Mouse (Mus musculus) embryonic facial prominence, embryonic 15.5 days (tissue): ENCODE data around the gene Minpp1. TPM values are rescaled to one million over a fixed set of nuclear protein-coding genes. Genes with fewer than 3 reads are reported as not detected.
"Not testable (repeated sequence)": the region's sequence is repeated elsewhere in the genome, so short reads cannot be mapped to it uniquely, and the experiment has no call there.

ENCODE experiments used
- ATAC-seq: fragments of 200-750 bp; cut with Nextera tagmentation; 2 replicates; pipeline ENCODE4 v1.8.0; 2017; ENCODE audit warnings: low read depth, moderate TSS enrichment; ENCODE audit not compliant: insufficient number of reproducible peaks, low FRiP score, low TSS enrichment
- H3K27ac ChIP-seq: fragments of 300-500 bp; sonication (generic); replicated peaks from 2 replicates; pipeline ENCODE4 v1.5.1; 2015; ENCODE audit warnings: mild to moderate bottlenecking, inconsistent platforms
- H3K27me3 ChIP-seq: fragments of 300-500 bp; sonication (generic); 2 replicates; pipeline ENCODE4 v1.6.1; 2015; ENCODE audit warnings: inconsistent platforms
- H3K36me3 ChIP-seq: fragments of 300-500 bp; sonication (generic); 2 replicates; pipeline ENCODE4 v1.6.1; 2015; ENCODE audit warnings: mild to moderate bottlenecking, inconsistent platforms
- H3K4me1 ChIP-seq: fragments of 300-500 bp; sonication (generic); 2 replicates; pipeline ENCODE4 v1.6.1; 2015; ENCODE audit warnings: inconsistent platforms
- H3K4me2 ChIP-seq: fragments of 300-500 bp; sonication (generic); replicated peaks from 2 replicates; pipeline ENCODE4 v1.6.1; 2015; ENCODE audit warnings: mild to moderate bottlenecking, inconsistent platforms
- H3K4me3 ChIP-seq: fragments of 300-500 bp; sonication (generic); replicated peaks from 2 replicates; pipeline ENCODE4 v1.5.1; 2015; ENCODE audit warnings: mild to moderate bottlenecking, inconsistent platforms
- H3K9ac ChIP-seq: fragments of 300-500 bp; sonication (generic); 2 replicates; pipeline ENCODE4 v1.6.1; 2015; ENCODE audit warnings: inconsistent platforms
- H3K9me3 ChIP-seq: fragments of 300-500 bp; sonication (generic); replicated peaks from 2 replicates; pipeline ENCODE4 v1.6.1; 2016; ENCODE audit warnings: inconsistent platforms
- WGBS: fragments of 180-500 bp; shearing (Covaris S2); methylation state at CpG from one replicate; pipeline ENCODE4 v1.1.7; 2015; 5-methylcytosine and 5-hydroxymethylcytosine counted together
- polyA plus RNA-seq: library from polyadenylated mRNA; unstranded; fragments of >200 nt; fragmentation: Nextera tagmentation; extraction: Ambion mirVana; gene quantifications from 2 replicates; pipeline ENCODE4 v1.2.1, GENCODE M21; 2015

The Minpp1 gene
- polyA plus RNA-seq, 1 experiment from 2014 or later, result 62.4 TPM

DNA sequence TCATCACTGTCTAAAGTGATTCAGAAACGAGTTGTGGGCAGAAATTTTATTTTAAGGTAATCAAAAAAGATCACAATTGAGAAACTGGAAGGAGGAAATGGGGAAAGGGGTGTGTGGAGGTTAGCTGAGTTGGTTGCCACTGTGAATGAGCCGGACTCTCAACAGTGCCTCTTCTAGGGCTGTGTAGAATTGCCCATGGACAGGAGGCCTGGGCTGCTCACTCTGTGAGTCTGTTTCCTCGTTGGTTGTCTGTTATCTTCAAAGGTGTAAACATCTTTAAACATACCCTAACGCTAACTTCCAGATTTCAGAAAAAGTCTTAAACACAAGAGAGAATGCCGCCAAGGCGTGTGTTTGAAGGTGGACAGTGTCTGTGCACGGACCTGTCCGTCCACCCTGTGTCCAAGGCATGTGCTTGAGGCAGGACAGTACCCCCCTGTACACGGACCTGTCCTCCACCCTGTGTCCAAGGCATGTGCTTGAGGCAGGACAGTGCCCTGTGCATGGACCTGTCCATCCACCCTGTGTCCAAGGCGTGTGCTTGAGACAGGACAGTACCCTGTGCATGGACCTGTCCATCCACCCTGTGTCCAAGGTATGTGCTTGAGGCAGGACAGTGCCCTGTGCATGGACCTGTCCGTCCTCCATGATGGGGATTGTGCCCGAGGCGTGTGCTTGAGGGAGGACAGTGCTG, 14.9 kb upstream of the Minpp1 start:
- Histone ChIP-seq H3K9ac (no peak overlapping the region), H3K27ac (no peak overlapping the region), H3K27me3 (no peaks in the 10 kb centered on the region), H3K4me2 (no peak overlapping the region), H3K9me3 (no peaks in the 10 kb centered on the region), H3K36me3 (no peaks in the 10 kb centered on the region), H3K4me1 (no peaks in the 10 kb centered on the region), H3K4me3 (no peak overlapping the region)
- no peak for ATAC-seq
- WGBS, result 82% methylated on average over 13 of the region's 13 CpGs

DNA sequence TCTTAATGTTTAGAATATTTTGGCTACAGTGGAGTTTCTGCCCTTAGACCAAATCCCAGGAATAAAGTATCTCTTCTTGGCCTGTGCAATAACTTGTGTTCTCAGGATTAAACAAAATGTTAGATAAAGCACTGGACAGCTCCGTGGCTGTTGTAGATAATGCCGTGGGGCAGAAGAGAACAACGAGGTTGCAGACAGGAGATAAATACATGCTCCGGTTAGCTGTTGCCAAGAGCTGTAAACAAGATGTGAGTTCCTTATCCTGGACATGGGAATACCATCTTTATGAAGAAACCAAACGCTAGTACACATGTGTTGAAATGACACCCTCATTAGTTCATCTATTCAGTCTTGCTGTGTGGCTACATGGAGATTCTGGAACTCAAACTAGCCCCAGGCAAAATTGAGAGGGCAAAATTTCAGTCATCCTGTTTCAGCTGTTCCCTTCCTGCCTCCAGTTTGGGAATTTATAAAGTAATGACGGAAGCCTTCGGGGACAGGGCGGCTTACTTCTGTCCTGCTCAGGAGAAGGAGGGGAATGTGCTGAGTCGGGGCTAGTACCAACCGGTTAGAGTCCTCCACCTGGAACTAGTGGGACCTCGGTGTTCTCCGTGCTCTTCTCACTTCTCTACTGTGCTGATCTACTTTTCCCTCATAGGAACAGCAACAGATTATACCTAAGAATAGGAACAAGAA, 9.4 kb upstream of the Minpp1 start:
- no peaks in the 10 kb centered on the region for H3K36me3 ChIP-seq
- no peaks in the 10 kb centered on the region for H3K9me3 ChIP-seq
- no peak for ATAC-seq
- no peaks in the 10 kb centered on the region for H3K4me1 ChIP-seq
- H3K27me3 ChIP-seq, result no peaks in the 10 kb centered on the region
- no peak overlapping the region for H3K4me3 ChIP-seq
- no peak overlapping the region for H3K4me2 ChIP-seq
- WGBS, result 76% methylated on average over 12 of the region's 12 CpGs
- no peak overlapping the region for H3K27ac ChIP-seq
- no peak overlapping the region for H3K9ac ChIP-seq

DNA sequence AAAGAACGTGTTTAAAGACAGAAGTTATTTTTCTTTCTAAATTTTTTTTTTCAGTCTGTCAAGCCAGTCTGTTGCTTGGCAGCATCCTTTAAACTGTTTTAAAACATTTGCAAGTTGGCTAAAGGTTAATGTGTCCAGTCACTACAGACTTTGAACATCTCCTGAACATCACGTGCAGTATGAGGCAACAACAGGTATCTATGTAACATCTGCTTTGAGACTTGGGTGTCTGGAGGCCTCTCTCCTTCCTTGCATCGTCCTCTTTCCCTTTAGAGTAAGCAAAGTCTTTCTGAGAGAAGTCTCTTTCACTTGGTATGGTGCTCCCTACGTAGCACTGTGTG, 8.9 kb upstream of the Minpp1 start:
- Histone ChIP-seq H3K4me3 (no peak overlapping the region), H3K9ac (no peak overlapping the region), H3K27ac (no peak overlapping the region), H3K9me3 (no peaks in the 10 kb centered on the region), H3K36me3 (no peaks in the 10 kb centered on the region), H3K27me3 (no peaks in the 10 kb centered on the region), H3K4me1 (no peaks in the 10 kb centered on the region), H3K4me2 (no peak overlapping the region)
- ATAC-seq, result no peak
- 74% methylated on average over 4 of the region's 4 CpGs for WGBS

DNA sequence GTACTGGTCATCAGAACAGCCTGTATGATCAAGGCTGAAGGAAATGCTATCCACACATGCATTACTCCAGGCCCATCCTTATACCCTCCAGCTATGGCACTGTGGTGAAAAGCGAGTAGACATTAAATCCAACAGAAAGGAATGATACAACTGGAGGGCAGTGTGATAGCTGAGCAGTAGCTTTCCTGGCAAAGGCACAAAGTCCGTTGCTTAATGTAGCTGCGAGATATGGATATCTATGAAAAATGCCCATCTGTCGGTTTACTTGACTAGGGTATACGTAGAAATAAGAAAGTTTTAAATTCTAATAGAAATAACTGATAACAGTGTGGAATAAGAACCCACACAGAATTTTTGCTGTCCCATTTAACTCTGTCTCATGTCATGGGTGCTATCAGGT, 5.3 kb upstream of the Minpp1 start:
- 86% methylated on average over 5 of the region's 5 CpGs for WGBS
- Histone ChIP-seq H3K27me3 (no peaks in the 10 kb centered on the region), H3K9ac (no peak overlapping the region), H3K4me1 (peaks cover 6% of the 10 kb centered on the region), H3K4me3 (no peak overlapping the region), H3K36me3 (no peaks in the 10 kb centered on the region), H3K9me3 (no peaks in the 10 kb centered on the region), H3K27ac (no peak overlapping the region), H3K4me2 (no peak overlapping the region)
- ATAC-seq, result no peak

DNA sequence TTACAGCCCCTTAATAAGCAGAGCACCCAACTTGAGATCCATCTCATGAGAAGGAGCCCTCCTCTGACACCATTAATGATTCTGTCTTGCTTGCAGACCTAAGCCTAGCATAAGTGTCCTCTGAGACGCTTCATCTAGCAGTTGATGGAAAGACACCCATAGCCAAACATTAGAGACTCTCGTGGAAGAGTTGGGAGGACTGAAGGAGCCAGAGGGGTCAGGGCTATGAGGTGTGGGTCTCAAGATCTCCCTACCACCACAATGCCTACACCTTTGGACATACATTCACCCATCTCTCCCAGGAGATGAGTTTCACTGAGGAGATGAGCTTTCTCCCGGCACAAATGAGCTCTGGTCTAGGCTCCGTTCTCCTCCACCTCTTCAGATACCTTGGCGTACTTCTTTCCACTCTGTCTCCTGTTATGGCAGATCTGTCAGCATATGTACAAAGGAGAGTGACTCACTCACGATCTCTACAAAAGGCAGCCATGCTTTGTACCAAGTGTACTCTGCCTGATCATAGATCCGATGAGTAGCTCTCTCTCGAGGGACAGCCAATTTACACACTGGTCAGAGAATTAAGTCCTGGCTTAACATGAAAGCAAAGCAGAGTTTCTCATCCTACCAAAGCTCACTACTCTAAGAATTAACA, 4.7 kb upstream of the Minpp1 start:
- Histone ChIP-seq H3K4me1 (peaks cover 6% of the 10 kb centered on the region), H3K27me3 (no peaks in the 10 kb centered on the region), H3K9me3 (no peaks in the 10 kb centered on the region), H3K4me2 (no peak overlapping the region), H3K27ac (no peak overlapping the region), H3K4me3 (no peak overlapping the region), H3K9ac (no peak overlapping the region), H3K36me3 (no peaks in the 10 kb centered on the region)
- ATAC-seq, result no peak
- 78% methylated on average over 8 of the region's 8 CpGs for WGBS

DNA sequence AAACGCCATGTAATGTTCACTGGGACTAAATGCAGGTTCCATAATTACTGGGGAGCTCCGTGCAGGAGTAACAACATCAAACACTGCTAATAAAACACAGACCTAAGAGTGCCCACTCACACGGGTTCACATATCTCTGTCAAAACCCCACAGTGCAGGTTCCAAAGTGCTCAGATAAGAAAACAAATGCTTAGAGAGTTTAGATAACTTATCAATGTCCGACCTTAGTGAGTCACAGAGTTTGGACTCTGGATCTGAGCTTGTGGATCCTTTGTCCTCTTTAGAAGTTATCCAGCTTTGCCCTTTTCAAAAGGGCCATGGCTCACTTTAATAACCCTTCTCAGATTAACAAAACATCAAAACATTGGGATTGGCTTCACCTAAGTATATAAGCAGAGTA, 4.1 kb upstream of the Minpp1 start:
- H3K9me3 ChIP-seq, result no peaks in the 10 kb centered on the region
- no peaks in the 10 kb centered on the region for H3K36me3 ChIP-seq
- H3K4me2 ChIP-seq, result no peak overlapping the region
- no peak overlapping the region for H3K9ac ChIP-seq
- H3K27me3 ChIP-seq, result no peaks in the 10 kb centered on the region
- WGBS, result 39% methylated on average over 4 of the region's 4 CpGs
- no peak overlapping the region for H3K27ac ChIP-seq
- no peak for ATAC-seq
- H3K4me3 ChIP-seq, result no peak overlapping the region
- peaks cover 7% of the 10 kb centered on the region for H3K4me1 ChIP-seq

DNA sequence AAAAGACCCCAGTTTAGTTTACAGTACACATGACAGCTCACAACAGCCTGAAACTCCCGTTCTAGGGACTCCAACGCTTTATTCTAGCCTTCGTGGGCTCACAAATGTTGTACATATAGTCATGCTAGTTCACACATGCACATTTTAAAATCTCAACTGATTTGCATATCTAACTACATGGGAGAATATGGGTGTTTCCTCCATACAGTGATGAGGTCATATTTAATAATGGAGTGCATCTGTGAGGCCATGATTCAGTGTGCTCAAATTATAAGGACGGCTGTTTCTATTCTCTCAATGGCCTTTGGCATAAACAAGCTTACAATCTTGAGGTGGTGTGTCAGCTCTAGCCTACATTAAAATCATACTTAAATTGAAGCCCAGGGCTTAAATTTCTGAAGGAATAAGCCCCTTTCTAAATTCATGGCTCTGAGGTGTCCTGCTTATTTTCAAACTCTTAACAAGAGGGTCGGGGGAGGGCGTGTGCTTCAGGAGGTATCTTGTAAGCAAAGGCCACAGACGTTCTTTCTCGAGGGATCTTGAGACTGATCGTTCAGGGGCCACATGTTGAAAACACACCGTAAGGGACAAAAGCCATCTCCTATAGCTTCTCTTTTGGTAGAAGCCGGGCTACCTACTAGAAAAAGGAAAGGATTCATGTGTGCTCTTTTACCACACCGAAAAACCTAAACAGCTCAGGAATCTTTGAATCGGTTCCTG, 468 bp upstream of the Minpp1 start:
- Histone ChIP-seq H3K27me3 (no peaks in the 10 kb centered on the region), H3K9ac (peak overlapping the region; percentile 75), H3K27ac (peak overlapping the region; percentile 88), H3K4me1 (peaks cover 19% of the 10 kb centered on the region), H3K4me2 (peak overlapping the region; percentile 81), H3K9me3 (no peaks in the 10 kb centered on the region), H3K4me3 (peak overlapping the region; percentile 83), H3K36me3 (no peaks in the 10 kb centered on the region)
- no peak for ATAC-seq
- WGBS, result 15% methylated on average over 13 of the region's 13 CpGs

DNA sequence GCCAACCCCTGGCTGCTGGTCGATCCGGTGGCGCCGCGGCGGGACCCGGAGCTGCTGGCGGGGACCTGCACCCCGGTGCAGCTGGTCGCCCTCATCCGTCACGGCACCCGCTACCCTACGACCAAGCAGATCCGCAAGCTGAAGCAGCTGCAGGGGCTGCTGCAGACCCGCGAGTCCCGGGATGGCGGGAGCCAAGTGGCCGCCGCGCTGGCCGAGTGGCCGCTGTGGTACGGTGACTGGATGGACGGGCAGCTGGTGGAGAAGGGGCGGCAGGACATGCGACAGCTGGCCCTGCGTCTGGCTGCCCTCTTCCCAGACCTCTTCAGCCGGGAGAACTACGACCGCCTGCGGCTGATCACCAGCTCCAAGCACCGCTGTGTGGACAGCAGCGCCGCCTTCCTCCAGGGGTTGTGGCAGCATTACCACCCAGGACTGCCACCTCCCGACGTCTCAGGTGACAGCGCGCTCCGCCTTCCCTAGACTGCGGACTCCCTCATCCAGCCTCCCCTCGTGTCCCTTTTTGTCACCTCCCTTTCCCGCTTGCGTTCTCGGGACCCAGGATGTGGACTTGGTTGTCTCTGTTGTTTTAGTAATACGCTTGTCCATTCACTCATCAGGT, 646 bp downstream of the Minpp1 start:
- H3K9me3 ChIP-seq, H3K27me3 ChIP-seq, H3K36me3 ChIP-seq: not testable (repeated sequence)
- Histone ChIP-seq H3K4me3 (peak overlapping the region; percentile 83), H3K4me2 (peak overlapping the region; percentile 81), H3K9ac (peak overlapping the region; percentile 75), H3K4me1 (peaks cover 19% of the 10 kb centered on the region), H3K27ac (peak overlapping the region; percentile 88)
- ATAC-seq, result peak; percentile 83
- under 1% methylated on average over 47 of the region's 47 CpGs for WGBS

DNA sequence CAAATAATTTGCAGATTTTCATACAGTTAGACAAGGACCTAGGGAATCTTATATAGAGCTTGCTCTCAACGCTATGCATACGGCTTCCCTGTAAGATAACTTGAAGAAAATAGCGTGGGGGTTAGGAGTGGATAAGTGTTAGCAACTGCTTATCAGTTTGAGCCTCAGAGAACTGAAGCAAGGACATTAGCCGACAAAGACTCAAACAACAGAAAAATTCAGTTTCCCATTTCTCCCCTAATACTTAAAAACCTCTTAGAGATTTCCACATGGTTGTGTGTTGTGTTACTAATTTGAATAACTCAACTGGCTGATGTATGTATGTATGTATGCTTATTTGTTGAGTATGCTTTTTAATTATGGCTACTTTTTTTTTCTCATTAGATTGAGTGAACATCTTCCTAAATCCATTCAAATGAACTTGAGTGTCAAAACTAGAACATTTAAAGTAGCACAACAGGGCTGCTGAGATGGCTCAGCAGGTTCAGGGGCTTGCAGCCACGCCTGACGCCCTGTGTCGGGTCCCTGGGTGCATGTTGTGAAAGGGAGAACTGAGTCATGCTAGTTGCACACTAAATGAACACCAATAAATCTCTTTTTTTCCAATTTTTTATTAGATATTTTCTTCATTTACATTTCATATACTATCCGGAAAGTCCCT, 2.2 kb downstream of the Minpp1 start:
- no peak overlapping the region for H3K9ac ChIP-seq
- no peak for ATAC-seq
- H3K4me1 ChIP-seq, result peaks cover 19% of the 10 kb centered on the region
- peak overlapping the region; percentile 81 for H3K4me2 ChIP-seq
- no peaks in the 10 kb centered on the region for H3K36me3 ChIP-seq
- peak overlapping the region; percentile 83; the same call in 1 of the 2 replicates for H3K4me3 ChIP-seq
- no peak overlapping the region for H3K27ac ChIP-seq
- whole genome bisulfite sequencing, result 84% methylated on average over 8 of the region's 8 CpGs
- no peaks in the 10 kb centered on the region for H3K9me3 ChIP-seq
- H3K27me3 ChIP-seq, result no peaks in the 10 kb centered on the region

DNA sequence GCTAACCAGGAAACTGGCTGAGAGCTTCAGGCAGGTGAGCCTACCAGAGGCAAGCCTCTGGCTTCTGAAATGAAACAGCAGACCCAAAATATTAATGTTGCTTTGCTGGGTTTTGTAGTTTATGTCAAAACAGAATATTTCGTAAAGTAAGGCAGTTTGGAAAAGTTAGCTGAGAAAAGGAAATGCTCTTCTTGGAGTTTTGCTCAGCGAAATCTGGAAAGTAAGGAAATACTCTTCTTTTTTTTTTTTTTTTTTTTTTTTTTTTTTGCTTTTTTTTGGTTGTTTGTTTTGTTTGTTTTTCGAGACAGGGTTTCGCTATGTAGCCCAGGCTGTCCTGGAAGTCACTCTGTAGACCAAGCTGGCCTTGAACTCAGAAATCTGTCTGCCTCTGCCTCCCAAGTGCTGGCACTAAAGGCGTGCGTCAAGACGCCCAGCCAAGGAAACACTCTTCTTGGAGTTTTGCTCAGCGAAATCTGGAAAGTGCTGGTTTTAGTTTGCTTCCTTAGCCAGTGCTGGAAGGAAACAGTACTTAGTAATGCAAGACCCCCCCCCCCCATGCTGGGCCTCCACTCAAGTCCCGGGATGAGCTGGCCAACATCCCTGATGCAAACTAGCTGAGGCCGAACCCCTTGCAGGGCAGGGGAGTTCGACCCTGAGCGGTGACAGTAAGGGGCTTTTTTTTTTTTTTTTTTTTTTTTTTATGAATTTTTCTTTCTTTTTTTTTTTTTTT, 3.8 kb downstream of the Minpp1 start:
- Histone ChIP-seq H3K4me1 (peaks cover 19% of the 10 kb centered on the region), H3K27me3 (no peaks in the 10 kb centered on the region), H3K36me3 (peaks cover 5% of the 10 kb centered on the region; the same call in 1 of the 2 replicates), H3K9ac (no peak overlapping the region), H3K4me3 (no peak overlapping the region), H3K4me2 (no peak overlapping the region), H3K27ac (no peak overlapping the region), H3K9me3 (no peaks in the 10 kb centered on the region)
- no peak for ATAC-seq
- 90% methylated on average over 12 of the region's 12 CpGs for WGBS
